Mouse (Mus musculus) common myeloid progenitor, adult 5-6 weeks (primary cell): Measurements from ENCODE around the gene Sparc. TPM values are rescaled to one million over a fixed set of nuclear protein-coding genes. Genes with fewer than 3 reads are reported as not detected.

ENCODE experiments used
- ATAC-seq: replicated peaks from 2 replicates; pipeline ENCODE4 v1.8.0; 2016; ENCODE audit warnings: low read depth, mild to moderate bottlenecking, moderate TSS enrichment, inconsistent platforms; ENCODE audit not compliant: poor library complexity, severe bottlenecking
- total RNA-seq: library from RNA; stranded (forward); fragments of 200-1000, 187-1606 nt; gene quantifications from 2 replicates; pipeline ENCODE4 v1.2.3, GENCODE M21; 2017

The Sparc gene
- total RNA-seq, result not detected in 2 replicates

DNA sequence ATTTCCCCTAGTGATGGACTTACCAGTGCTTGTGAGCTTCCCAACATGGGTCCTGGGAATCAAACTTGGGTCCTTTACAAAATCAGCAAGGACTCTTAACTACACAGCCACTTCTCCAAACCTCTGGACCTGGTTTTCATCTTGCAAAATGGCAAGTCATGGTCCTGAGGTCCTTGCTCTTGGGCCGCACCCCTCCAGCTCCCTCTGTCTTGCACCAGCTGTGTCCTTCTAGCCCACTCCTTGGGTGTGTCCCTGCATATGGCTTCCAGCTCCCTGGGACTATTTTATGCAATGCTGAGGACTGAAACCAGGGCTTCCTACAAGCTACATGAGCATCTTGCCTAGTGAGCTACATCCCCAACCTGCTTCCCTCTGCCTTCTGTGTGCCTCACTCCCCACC is at the start of gene Sparc:
Gene Sparc, minus strand, starts transcription at position 206 of the 400 bp plus-strand sequence.
- no peak for ATAC-seq

- no peak for ATAC-seq
These were observed 48.5 kb upstream of the Sparc start for GRCm38 (mm10) chr11:55471467-55471866.

DNA sequence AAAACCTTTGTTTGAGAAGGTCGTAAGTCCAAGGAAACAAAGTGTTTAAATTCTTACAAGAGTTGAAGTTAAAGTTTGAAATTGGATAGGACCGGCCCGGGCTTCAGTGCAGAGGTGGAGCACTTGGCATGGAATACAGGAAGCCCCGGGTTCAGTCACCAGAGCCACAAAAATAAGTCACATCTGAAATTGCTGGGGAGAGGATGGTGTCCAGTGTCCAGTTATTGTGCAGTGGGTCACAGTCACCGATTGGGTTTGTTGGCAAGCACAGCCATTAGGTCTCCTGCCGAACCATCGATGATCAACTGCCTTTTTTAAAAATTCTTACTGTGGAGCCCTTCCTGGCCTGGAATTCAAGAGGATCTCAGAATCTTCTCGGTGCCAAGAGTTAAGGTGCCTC is 47.8 kb upstream of the Sparc start:
- ATAC-seq, result no peak

DNA sequence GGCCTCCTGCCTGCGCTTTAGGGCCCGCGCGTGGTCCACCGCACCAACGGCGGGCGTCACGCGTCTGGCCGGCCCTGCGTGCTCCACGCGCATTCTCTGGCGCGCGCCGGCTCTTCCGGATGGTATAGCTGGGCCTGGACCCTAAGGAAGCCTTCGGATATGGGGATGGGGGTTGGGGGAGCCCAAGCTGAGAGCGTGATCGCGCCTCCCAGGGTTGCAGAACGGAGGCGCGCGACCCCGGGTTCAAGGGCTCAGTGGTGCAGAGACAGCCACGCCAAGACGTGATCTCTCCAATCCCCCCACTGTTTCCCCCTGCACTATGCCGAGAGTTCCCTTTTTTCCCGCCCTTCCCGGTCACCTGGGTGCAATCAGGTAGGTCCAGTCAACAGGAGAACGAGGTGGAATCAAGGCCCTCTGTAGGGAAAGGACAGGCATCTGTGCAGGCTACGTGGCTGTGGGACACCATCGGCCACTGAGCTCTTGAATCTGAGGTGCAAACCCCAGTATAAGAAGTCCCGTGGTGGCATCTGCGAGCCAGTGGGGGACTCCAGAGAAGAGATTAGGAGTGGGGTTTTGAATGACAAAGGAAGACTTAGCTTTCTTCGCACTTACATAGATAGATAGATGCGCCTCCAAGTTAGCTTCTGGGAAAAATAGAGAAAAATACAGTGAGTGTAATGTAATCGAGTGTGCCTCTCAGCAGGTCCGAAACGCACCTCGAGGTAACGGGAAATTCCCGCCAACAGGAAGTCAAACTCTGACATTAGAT is 47.1 kb upstream of the Sparc start:
- peak; percentile 1; the same call in 1 of the 2 replicates for ATAC-seq

- ATAC-seq, result peak; percentile 89
These were observed 46.3 kb upstream of the Sparc start, which contains the start of gene G3bp1 for GRCm38 (mm10) chr11:55469048-55469843. TSS of gene G3bp1 (plus strand) at chr11:55469685.

GRCm38 (mm10) chr11:55468611-55469047 is 45.6 kb upstream of the Sparc start:
- ATAC-seq, result peak; percentile 24

DNA sequence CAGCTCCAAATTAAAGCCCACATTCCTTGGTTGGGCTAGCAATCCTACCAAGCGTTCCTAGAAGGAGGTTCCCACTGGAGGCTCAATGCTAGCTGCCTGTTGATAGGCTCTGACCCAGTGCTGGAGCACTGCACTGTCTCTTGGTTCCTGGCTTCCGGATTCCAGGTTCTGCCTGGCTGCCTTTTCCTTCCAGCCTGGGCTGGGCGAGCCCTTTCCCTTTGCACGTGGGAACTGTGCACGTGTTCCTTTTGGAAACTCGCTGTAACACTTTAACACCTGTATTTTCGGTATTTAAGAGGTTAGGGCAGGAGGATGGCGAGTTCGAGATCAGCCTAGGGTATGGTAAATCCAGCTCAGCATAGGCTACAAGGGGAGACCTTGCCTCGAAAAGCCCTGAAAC is 45.0 kb upstream of the Sparc start:
- ATAC-seq, result no peak

- ATAC-seq, result no peak
These were observed 42.2 kb upstream of the Sparc start for GRCm38 (mm10) chr11:55465177-55465576.

DNA sequence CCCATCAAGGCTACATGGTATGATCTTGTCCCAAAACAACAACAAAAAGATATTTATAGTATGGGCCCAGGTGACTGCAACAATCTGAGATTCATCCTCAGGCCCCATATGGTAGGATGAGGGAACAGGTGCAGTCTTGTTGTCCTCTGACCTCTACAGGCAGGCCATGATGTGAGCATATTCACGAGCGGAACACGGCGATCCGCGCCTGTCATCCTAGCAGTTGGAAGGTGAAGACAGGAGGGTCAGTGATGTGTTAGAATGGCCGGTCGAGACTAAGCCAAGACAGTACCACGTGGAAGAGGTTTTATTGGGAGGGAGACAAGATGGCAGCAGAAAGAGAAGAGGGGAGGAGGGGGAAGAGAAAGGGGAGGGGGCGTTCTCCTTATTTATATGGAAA is 41.7 kb upstream of the Sparc start:
- no peak for ATAC-seq

- ATAC-seq, result no peak
These were observed 39.2 kb upstream of the Sparc start for GRCm38 (mm10) chr11:55462149-55462548.

GRCm38 (mm10) chr11:55461019-55461645 is 38.1 kb upstream of the Sparc start, which contains the start of gene Atox1:
TSS of gene Atox1 (minus strand) at chr11:55461239.
- ATAC-seq, result peak; percentile 95

- ATAC-seq, result peak; percentile 37; the same call in 1 of the 2 replicates
These were observed 37.6 kb upstream of the Sparc start for GRCm38 (mm10) chr11:55460559-55461018.

DNA sequence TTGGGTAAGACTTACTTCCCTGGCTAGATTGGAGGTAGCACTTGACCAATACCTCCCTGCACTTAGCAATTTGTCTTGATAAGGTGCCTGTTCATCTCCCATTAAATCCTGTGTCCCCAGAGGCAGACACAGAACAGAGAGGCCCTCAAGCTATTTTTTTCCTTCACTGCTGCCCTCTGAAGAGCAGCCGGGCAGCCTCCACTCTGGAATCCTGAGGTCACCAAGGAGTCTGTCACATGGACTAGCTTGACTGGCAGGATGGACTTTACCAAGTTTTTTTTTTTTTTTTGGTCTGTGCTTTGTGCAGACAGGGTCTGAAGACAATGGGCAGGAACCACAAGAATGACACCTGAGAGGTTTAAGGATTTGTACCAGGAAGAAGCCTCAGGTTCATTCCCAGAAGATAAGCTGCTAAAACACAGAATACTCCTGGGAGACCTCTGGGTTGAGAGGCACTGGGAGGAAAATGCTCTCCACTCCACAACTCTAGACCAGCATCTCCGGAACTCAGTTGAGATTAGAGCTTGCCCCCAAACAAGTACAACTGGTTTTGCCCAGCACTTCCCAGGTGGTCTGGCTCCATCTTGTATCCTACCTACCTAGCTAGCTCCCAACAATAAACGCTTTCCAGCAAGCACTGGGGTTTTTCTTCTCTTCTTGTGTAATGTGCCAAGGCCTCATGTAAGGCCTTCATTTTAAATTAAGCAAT is 37.0 kb upstream of the Sparc start:
- no peak for ATAC-seq

- no peak for ATAC-seq
These were observed 35.5 kb upstream of the Sparc start for GRCm38 (mm10) chr11:55458501-55458900.

GRCm38 (mm10) chr11:55455166-55455565 is 32.2 kb upstream of the Sparc start:
- no peak for ATAC-seq

GRCm38 (mm10) chr11:55453640-55454039 is 30.7 kb upstream of the Sparc start:
- 0 out of 2 replicates have a peak, but pooled peaks have one; percentile 34 for ATAC-seq

GRCm38 (mm10) chr11:55450311-55450710 is 27.3 kb upstream of the Sparc start:
- no peak for ATAC-seq

GRCm38 (mm10) chr11:55449531-55449930 is 26.5 kb upstream of the Sparc start:
- no peak for ATAC-seq

GRCm38 (mm10) chr11:55446579-55446978 is 23.6 kb upstream of the Sparc start:
- peak; percentile 83 for ATAC-seq

DNA sequence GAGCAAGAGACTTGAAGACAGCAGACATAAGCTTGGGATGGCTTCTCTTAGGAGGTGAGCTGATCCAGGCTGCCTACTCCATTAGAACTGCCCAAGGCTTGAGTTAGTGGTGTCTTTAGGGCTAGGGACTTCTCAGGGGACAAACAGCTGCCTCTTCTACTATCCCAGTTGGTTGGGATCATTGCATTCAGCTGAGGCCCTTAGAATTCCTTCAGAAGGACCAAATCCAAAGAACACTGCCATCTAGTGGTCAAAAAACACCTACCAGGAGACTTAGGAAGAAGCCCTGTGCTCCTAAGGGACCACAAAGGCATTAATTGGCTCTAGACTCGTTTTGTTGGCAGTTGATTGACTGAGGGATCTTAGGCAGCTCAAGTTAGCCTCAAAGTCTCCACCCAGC is 21.8 kb upstream of the Sparc start:
- ATAC-seq, result peak; percentile 30; the same call in 1 of the 2 replicates
